Mouse (Mus musculus) urinary bladder, adult 18-20 months (tissue): Measurements from ENCODE around the gene Tedc1.
"Not testable (repeated sequence)": the region's sequence is repeated elsewhere in the genome, so short reads cannot be mapped to it uniquely, and the experiment has no call there.

ENCODE experiments used
- DNase-seq, 2 experiments: peaks; one replicate each; pipeline ENCODE4 v3.0.0; 2022; ENCODE audit warnings: low spot score in 2 of 2, mixed read lengths in 2 of 2

Tedc1 gene

GRCm38 (mm10) chr12:113199132-113199531, 42.9 kb downstream of the Tedc1 start:
- not testable (repeated sequence) for DNase-seq

GRCm38 (mm10) chr12:113201301-113201700, 45.1 kb downstream of the Tedc1 start:
- DNase-seq: no peak

GRCm38 (mm10) chr12:113202008-113202407, 45.8 kb downstream of the Tedc1 start:
- DNase-seq: no peak

- DNase-seq: no peak
Measured at GRCm38 (mm10) chr12:113203522-113203921, 47.3 kb downstream of the Tedc1 start.

- no peak for DNase-seq
Measured at GRCm38 (mm10) chr12:113205251-113205942, 49.2 kb downstream of the Tedc1 start.

GRCm38 (mm10) chr12:113207737-113208136, 51.5 kb downstream of the Tedc1 start:
- no peak for DNase-seq

- peak; percentile 25 to 64 for DNase-seq
Measured at GRCm38 (mm10) chr12:113210586-113211378, 54.6 kb downstream of the Tedc1 start.

- no peak for DNase-seq
Measured at GRCm38 (mm10) chr12:113211772-113212171, 55.6 kb downstream of the Tedc1 start.

GRCm38 (mm10) chr12:113212326-113212924, 56.2 kb downstream of the Tedc1 start:
- DNase-seq: no peak

- DNase-seq: no peak
Measured at GRCm38 (mm10) chr12:113213226-113213625, 57.0 kb downstream of the Tedc1 start.

- DNase-seq: no peak
Measured at GRCm38 (mm10) chr12:113214072-113214808, 58.0 kb downstream of the Tedc1 start.

- no peak for DNase-seq
Measured at GRCm38 (mm10) chr12:113214972-113215666, 58.9 kb downstream of the Tedc1 start.
